Mouse (Mus musculus) cerebellum, postnatal 25 days (tissue): ENCODE measurements around the gene Ptprj.

Experiments used
- DNase-seq, 2 experiments: peaks; one replicate each; pipeline ENCODE4 v3.0.0; 2021; ENCODE audit warnings: mixed read lengths in 2 of 2

Gene Ptprj

GRCm38 (mm10) chr2:90557913-90558312 is 22.5 kb downstream of the Ptprj start:
- peak in 1 of 2 experiments; percentile 47 for DNase-seq

- DNase-seq: no peak
These were observed 24.7 kb downstream of the Ptprj start for GRCm38 (mm10) chr2:90555744-90556143.

GRCm38 (mm10) chr2:90554806-90555205 is 25.6 kb downstream of the Ptprj start:
- DNase-seq: no peak

- no peak for DNase-seq
These were observed 26.6 kb downstream of the Ptprj start for GRCm38 (mm10) chr2:90553861-90554260.

GRCm38 (mm10) chr2:90550656-90551055 is 29.8 kb downstream of the Ptprj start:
- no peak for DNase-seq

GRCm38 (mm10) chr2:90548541-90548940 is 31.9 kb downstream of the Ptprj start:
- peak in 1 of 2 experiments; percentile 61 for DNase-seq

GRCm38 (mm10) chr2:90547144-90547609 is 33.3 kb downstream of the Ptprj start:
- DNase-seq: no peak

GRCm38 (mm10) chr2:90545261-90545660 is 35.2 kb downstream of the Ptprj start:
- peak; percentile 45 to 54 for DNase-seq

GRCm38 (mm10) chr2:90543989-90544388 is 36.5 kb downstream of the Ptprj start:
- peak; percentile 89 to 90 for DNase-seq

GRCm38 (mm10) chr2:90543106-90543702 is 37.2 kb downstream of the Ptprj start:
- DNase-seq: peak in 1 of 2 experiments; percentile 63

- no peak for DNase-seq
These were observed 37.8 kb downstream of the Ptprj start for GRCm38 (mm10) chr2:90542656-90543055.

- no peak for DNase-seq
These were observed 41.2 kb downstream of the Ptprj start for GRCm38 (mm10) chr2:90539206-90539605.

GRCm38 (mm10) chr2:90537244-90537643 is 43.2 kb downstream of the Ptprj start:
- peak; percentile 39 to 59 for DNase-seq

- DNase-seq: peak; percentile 17 to 47
These were observed 43.9 kb downstream of the Ptprj start for GRCm38 (mm10) chr2:90536555-90536954.

GRCm38 (mm10) chr2:90534751-90535150 is 45.7 kb downstream of the Ptprj start:
- DNase-seq: no peak

GRCm38 (mm10) chr2:90533944-90534343 is 46.5 kb downstream of the Ptprj start:
- no peak for DNase-seq

GRCm38 (mm10) chr2:90532095-90532494 is 48.4 kb downstream of the Ptprj start:
- DNase-seq: no peak

GRCm38 (mm10) chr2:90528107-90528506 is 52.3 kb downstream of the Ptprj start:
- no peak for DNase-seq

GRCm38 (mm10) chr2:90526971-90527370 is 53.5 kb downstream of the Ptprj start:
- peak in 1 of 2 experiments; percentile 14 for DNase-seq

GRCm38 (mm10) chr2:90526564-90526963 is 53.9 kb downstream of the Ptprj start:
- DNase-seq: peak in 1 of 2 experiments; percentile 17

- DNase-seq: peak; percentile 16 to 39
These were observed 54.6 kb downstream of the Ptprj start for GRCm38 (mm10) chr2:90525807-90526206.

GRCm38 (mm10) chr2:90522455-90522854 is 58.0 kb downstream of the Ptprj start:
- peak in 1 of 2 experiments; percentile 50 for DNase-seq

GRCm38 (mm10) chr2:90521909-90522308 is 58.5 kb downstream of the Ptprj start:
- no peak for DNase-seq

GRCm38 (mm10) chr2:90518296-90518695 is 62.2 kb downstream of the Ptprj start:
- DNase-seq: no peak

- DNase-seq: no peak
These were observed 65.5 kb downstream of the Ptprj start for GRCm38 (mm10) chr2:90514969-90515368.
